Mouse (Mus musculus) olfactory bulb, adult 2 months (tissue): Measurements from ENCODE around the gene Rab13. TPM values are rescaled to one million over a fixed set of nuclear protein-coding genes. Genes with fewer than 3 reads are reported as not detected.

Source experiments
- H3K27ac ChIP-seq: fragments of 200-500 bp; 2 replicates; pipeline ENCODE4 v1.5.1; 2012; ENCODE audit warnings: low read depth, low read length; ENCODE audit not compliant: insufficient read depth
- H3K4me1 ChIP-seq: fragments of 200-500 bp; 2 replicates; pipeline ENCODE4 v1.6.1; 2012; ENCODE audit warnings: low read length; ENCODE audit not compliant: control insufficient read depth, insufficient read depth
- H3K4me3 ChIP-seq: fragments of 200-500 bp; 2 replicates; pipeline ENCODE4 v1.5.1; 2012; ENCODE audit warnings: mild to moderate bottlenecking, low read depth, low read length, moderate library complexity; ENCODE audit not compliant: insufficient read depth
- CTCF ChIP-seq: fragments of 200-500 bp; IDR thresholded peaks from 2 replicates; pipeline ENCODE4 v1.5.1; 2012; ENCODE audit warnings: low read depth, mild to moderate bottlenecking, low read length, moderate library complexity; ENCODE audit not compliant: insufficient read depth
- POLR2A ChIP-seq: fragments of 200-500 bp; IDR thresholded peaks from 2 replicates; pipeline ENCODE4 v1.6.1; 2012; ENCODE audit warnings: mild to moderate bottlenecking, low read depth, low read length, moderate library complexity; ENCODE audit not compliant: insufficient read depth
- WGBS: fragments of 180-500 bp; shearing (Covaris S2); methylation state at CpG from one replicate; pipeline ENCODE4 v1.1.7; 2018; 5-methylcytosine and 5-hydroxymethylcytosine counted together
- polyA plus RNA-seq: library from polyadenylated mRNA; stranded (reverse); fragments of >200 nt; gene quantifications from 2 replicates; pipeline ENCODE4 v1.2.4, GENCODE M21; 2012; ENCODE audit warnings: low replicate concordance; ENCODE audit not compliant: missing spikeins, insufficient read depth, insufficient read length

The Rab13 gene
- polyA plus RNA-seq, 1 experiment = not detected

GRCm38 (mm10) chr3:90275286-90275685, 61.8 kb downstream of the Rab13 start:
- 92% methylated on average over 11 of the region's 11 CpGs for WGBS
- Histone ChIP-seq H3K4me3 (no peak overlapping the region), H3K4me1 (peaks cover 7% of the 10 kb centered on the region; the same call in 1 of the 2 replicates), H3K27ac (no peak overlapping the region)
- TF ChIP-seq CTCF (no peak), POLR2A (no peak)

Other genes starting within 250 kb of the Rab13 start
- gene Hax1, start 214.9 kb upstream of the Rab13 start, polyA plus RNA-seq = not detected in 2 replicates
- gene 4933434E20Rik, start 162.1 kb upstream of the Rab13 start, polyA plus RNA-seq = not detected in 2 replicates
- gene Ubap2l, start 161.1 kb upstream of the Rab13 start, polyA plus RNA-seq = 263 TPM in 1 of 2 replicates, not detected in the other
- 441 TPM in 1 of 2 replicates, not detected in the other for gene Tpm3, start 141.0 kb upstream of the Rab13 start, polyA plus RNA-seq
- gene Nup210l, start 109.6 kb upstream of the Rab13 start, polyA plus RNA-seq = not detected in 2 replicates
- 2,782 TPM in 1 of 2 replicates, not detected in the other for gene Rps27, start within 50 bp of the Rab13 start, polyA plus RNA-seq
- not detected in 2 replicates for gene Jtb, start 17.9 kb downstream of the Rab13 start, polyA plus RNA-seq
- gene Creb3l4, start 29.8 kb downstream of the Rab13 start, polyA plus RNA-seq = not detected in 2 replicates
- not detected in 2 replicates for gene Slc39a1, start 34.5 kb downstream of the Rab13 start, polyA plus RNA-seq
- not detected in 2 replicates for gene Crtc2, start 40.5 kb downstream of the Rab13 start, polyA plus RNA-seq
- not detected in 2 replicates for gene Dennd4b, start 51.5 kb downstream of the Rab13 start, polyA plus RNA-seq
- 118 TPM in 1 of 2 replicates, not detected in the other for gene Gatad2b, start 79.5 kb downstream of the Rab13 start, polyA plus RNA-seq
- not detected in 2 replicates for gene Slc27a3, start 176.2 kb downstream of the Rab13 start, polyA plus RNA-seq
- not detected in 2 replicates for gene Ints3, start 219.9 kb downstream of the Rab13 start, polyA plus RNA-seq